20 mouse cellular contexts compared by ENCODE assay signal in genomic region chr12:52944274-52944673, GRCm38 (mm10).
"Had no signal": no experiment of that assay in that cellular context is flagged by ENCODE, and none has a peak within 500 bp of the region (broad histone marks: within the 10 kb centered on the region; RNA-seq: fewer than 3 reads in every experiment).

No protein-coding gene starts in this region.

- H3K4me2 ChIP-seq: lung, embryonic 15.5 days; midbrain, embryonic 12.5 days; neural tube, embryonic 13.5 days; neural tube, embryonic 15.5 days; stomach, embryonic 15.5 days had no signal

- H3K36me3 ChIP-seq: lung, embryonic 15.5 days; midbrain, embryonic 10.5 days; midbrain, embryonic 12.5 days; stomach, embryonic 15.5 days had no signal

- H3K4me3 ChIP-seq: lung, embryonic 15.5 days; midbrain, embryonic 10.5 days; midbrain, embryonic 12.5 days; myocyte; neural tube, embryonic 13.5 days; neural tube, embryonic 15.5 days; stomach, embryonic 15.5 days had no signal

- H3K9ac ChIP-seq: liver, embryonic 14.5 days; lung, embryonic 15.5 days; midbrain, embryonic 12.5 days; neural tube, embryonic 13.5 days; neural tube, embryonic 15.5 days; stomach, embryonic 15.5 days had no signal

- H3K27me3 ChIP-seq: lung, embryonic 15.5 days; midbrain, embryonic 12.5 days; neural tube, embryonic 13.5 days; neural tube, embryonic 15.5 days; stomach, embryonic 15.5 days had no signal

- H3K27ac ChIP-seq: liver, embryonic 14.5 days; lung, embryonic 15.5 days; midbrain, embryonic 10.5 days; midbrain, embryonic 12.5 days; neural tube, embryonic 13.5 days; neural tube, embryonic 15.5 days; stomach, embryonic 15.5 days; stomach, postnatal 0 days had no signal

- DNase-seq: lung, adult 18-20 months; lung, postnatal 10 days; lung, postnatal 4 days; midbrain, embryonic 14.5 days; retina, postnatal 1 day; right cerebral cortex, adult 18-20 months; right cerebral cortex, postnatal 25 days; right cerebral cortex, postnatal 4 days; thymus, adult 2 months; thymus, postnatal 25 days; thymus, postnatal 4 days had no signal

- H3K4me1 ChIP-seq: lung, embryonic 15.5 days; midbrain, embryonic 10.5 days; midbrain, embryonic 12.5 days; stomach, embryonic 15.5 days had no signal

- H3K9me3 ChIP-seq: lung, embryonic 15.5 days; midbrain, embryonic 10.5 days; midbrain, embryonic 12.5 days; neural tube, embryonic 13.5 days; neural tube, embryonic 15.5 days; stomach, embryonic 15.5 days had no signal
